Mouse (Mus musculus) retina, adult 2 months (tissue): ENCODE results near the gene Synm.

Experiments
- DNase-seq: peaks from one replicate; pipeline ENCODE4 v3.0.0-alpha.2; 2012; ENCODE audit warnings: low read depth, low spot score

The Synm gene

GRCm38 (mm10) chr7:67699301-67699700 lies 60.2 kb downstream of the Synm start:
- no peak for DNase-seq

GRCm38 (mm10) chr7:67697892-67698630 lies 61.5 kb downstream of the Synm start:
- DNase-seq: no peak

GRCm38 (mm10) chr7:67695906-67696305 lies 63.6 kb downstream of the Synm start:
- DNase-seq: no peak

- no peak for DNase-seq
Measured at GRCm38 (mm10) chr7:67692791-67693538, 66.6 kb downstream of the Synm start.

GRCm38 (mm10) chr7:67692141-67692540 lies 67.4 kb downstream of the Synm start:
- no peak for DNase-seq

GRCm38 (mm10) chr7:67691036-67691435 lies 68.5 kb downstream of the Synm start:
- DNase-seq: no peak

GRCm38 (mm10) chr7:67689793-67690192 lies 69.7 kb downstream of the Synm start:
- no peak for DNase-seq

- no peak for DNase-seq
Measured at GRCm38 (mm10) chr7:67688281-67688680, 71.3 kb downstream of the Synm start.

GRCm38 (mm10) chr7:67686545-67686944 lies 73.0 kb downstream of the Synm start:
- DNase-seq: no peak

GRCm38 (mm10) chr7:67683006-67683405 lies 76.5 kb downstream of the Synm start:
- no peak for DNase-seq

- no peak for DNase-seq
Measured at GRCm38 (mm10) chr7:67681078-67681477, 78.5 kb downstream of the Synm start.
